Mouse (Mus musculus) heart, postnatal 0 days (tissue): ENCODE data around the gene Rbck1.

Source experiments
- CTCF ChIP-seq: IDR thresholded peaks from 2 replicates; pipeline ENCODE4 v1.5.1; 2016; ENCODE audit warnings: antibody characterized with exemption, control low read depth, low read depth
- EP300 ChIP-seq: IDR thresholded peaks from 2 replicates; pipeline ENCODE4 v1.6.1; 2016; ENCODE audit warnings: antibody characterized with exemption, low read depth

DNA sequence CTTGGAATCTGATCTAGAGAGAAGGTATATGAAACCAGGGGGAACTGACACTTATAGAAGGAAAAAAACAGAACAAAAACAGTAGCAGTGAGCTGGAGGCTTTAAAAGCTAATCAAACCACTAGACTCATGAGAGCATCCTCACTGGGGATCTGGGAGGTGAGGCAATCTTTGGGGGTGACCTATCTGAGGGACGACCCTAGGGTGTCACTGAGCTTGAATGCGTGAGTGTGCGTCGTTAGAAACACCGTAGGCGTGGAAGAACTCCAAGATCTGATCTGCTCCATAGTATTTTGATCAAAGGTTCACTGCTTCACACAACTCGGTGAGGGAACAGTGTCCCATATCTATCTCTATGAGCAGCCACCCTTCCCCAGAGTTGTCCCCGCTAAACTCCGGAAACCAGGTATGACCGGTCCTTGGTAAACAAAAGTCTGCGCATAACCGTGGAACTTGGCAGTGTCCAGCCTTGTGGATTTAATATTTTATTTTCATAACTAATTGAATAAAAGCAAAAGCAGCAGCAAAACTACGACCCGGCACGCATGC, 39.2 kb downstream of the Rbck1 start:
- no peak for TF ChIP-seq CTCF
- TF ChIP-seq EP300, result no peak
